Mouse (Mus musculus): Measurements from ENCODE around the gene Psmd7. TPM values are rescaled to one million over a fixed set of nuclear protein-coding genes. Genes with fewer than 3 reads are reported as not detected.
A peak's percentile ranks its signal among the peaks of the same experiment; 100 is the strongest.

Psmd7 gene
- polyA plus RNA-seq, 1 experiment = 187 TPM

- H3ac ChIP-seq (ENCODE audit: control insufficient read depth, insufficient read length) = no peak overlapping the region
- peak overlapping the region; percentile 58 for H3K4me3 ChIP-seq
- peaks cover 14% of the 10 kb centered on the region for H3K36me3 ChIP-seq (ENCODE audit: control insufficient read depth, insufficient read depth)
- no peak for TF ChIP-seq POLR2AphosphoS2 (IDR thresholded peaks at IDR 0.05; ENCODE audit: insufficient read length, low read depth)
- TF ChIP-seq TCF12 (IDR thresholded peaks at IDR 0.05; ENCODE audit: insufficient read depth, poor library complexity, severe bottlenecking) = no peak
- TF ChIP-seq POLR2A (IDR thresholded peaks at IDR 0.05; ENCODE audit: insufficient read length, low read depth) = no peak
- no peak for TF ChIP-seq SRF (IDR thresholded peaks at IDR 0.05; ENCODE audit: control insufficient read depth, insufficient read length, low read depth)
- TF ChIP-seq MYOD1 (IDR thresholded peaks at IDR 0.05; ENCODE audit: control insufficient read depth in 1 of 3, insufficient read length in 2 of 3, low read depth in 2 of 3) = no peak
- TF ChIP-seq CEBPB (IDR thresholded peaks at IDR 0.05; ENCODE audit: insufficient read depth, poor library complexity, severe bottlenecking) = no peak
- TF ChIP-seq USF1 (IDR thresholded peaks at IDR 0.05; ENCODE audit: low read depth) = no peak
- TF ChIP-seq REST (IDR thresholded peaks at IDR 0.05; ENCODE audit: insufficient read depth, insufficient read length) = no peak
- TF ChIP-seq E2F4 (IDR thresholded peaks at IDR 0.05; ENCODE audit: insufficient read depth) = no peak
- TF ChIP-seq MYOG (IDR thresholded peaks at IDR 0.05; ENCODE audit: control insufficient read depth in 1 of 3, insufficient read depth in 1 of 3, insufficient read length in 2 of 3, low read depth in 2 of 3) = no peak
- TF ChIP-seq TCF3 (IDR thresholded peaks at IDR 0.05; ENCODE audit: insufficient read length, low read depth) = no peak
- TF ChIP-seq MAX (IDR thresholded peaks at IDR 0.05; ENCODE audit: low read depth) = no peak
- peak overlapping the region; percentile 70 for H3K4me2 ChIP-seq (ENCODE audit: low read depth)
- no peaks in the 10 kb centered on the region for H3K27me3 ChIP-seq (ENCODE audit: control insufficient read depth, insufficient read depth, insufficient read length)
- peaks cover 33% of the 10 kb centered on the region for H3K79me2 ChIP-seq (ENCODE audit: control insufficient read depth, insufficient read depth)
These were observed 44.1 kb downstream of the Psmd7 start for GRCm38 (mm10) chr8:107544211-107544610.

GRCm38 (mm10) chr8:107543714-107544113, 44.5 kb downstream of the Psmd7 start:
- Histone ChIP-seq H3K4me3 (no peak overlapping the region), H3K4me2 (ENCODE audit: low read depth) (no peak overlapping the region), H3ac (ENCODE audit: control insufficient read depth, insufficient read length) (no peak overlapping the region), H3K36me3 (ENCODE audit: control insufficient read depth, insufficient read depth) (peaks cover 9% of the 10 kb centered on the region), H3K27me3 (ENCODE audit: control insufficient read depth, insufficient read depth, insufficient read length) (no peaks in the 10 kb centered on the region), H3K79me2 (ENCODE audit: control insufficient read depth, insufficient read depth) (peaks cover 33% of the 10 kb centered on the region)
- TF ChIP-seq POLR2AphosphoS2 (IDR thresholded peaks at IDR 0.05; ENCODE audit: insufficient read length, low read depth) (no peak), MYOD1 (IDR thresholded peaks at IDR 0.05; ENCODE audit: control insufficient read depth in 1 of 3, insufficient read length in 2 of 3, low read depth in 2 of 3) (no peak), MYOG (IDR thresholded peaks at IDR 0.05; ENCODE audit: control insufficient read depth in 1 of 3, insufficient read depth in 1 of 3, insufficient read length in 2 of 3, low read depth in 2 of 3) (no peak), MAX (IDR thresholded peaks at IDR 0.05; ENCODE audit: low read depth) (no peak), E2F4 (IDR thresholded peaks at IDR 0.05; ENCODE audit: insufficient read depth) (no peak), USF1 (IDR thresholded peaks at IDR 0.05; ENCODE audit: low read depth) (no peak), SRF (IDR thresholded peaks at IDR 0.05; ENCODE audit: control insufficient read depth, insufficient read length, low read depth) (no peak), TCF12 (IDR thresholded peaks at IDR 0.05; ENCODE audit: insufficient read depth, poor library complexity, severe bottlenecking) (no peak), POLR2A (IDR thresholded peaks at IDR 0.05; ENCODE audit: insufficient read length, low read depth) (no peak), REST (IDR thresholded peaks at IDR 0.05; ENCODE audit: insufficient read depth, insufficient read length) (no peak), CEBPB (IDR thresholded peaks at IDR 0.05; ENCODE audit: insufficient read depth, poor library complexity, severe bottlenecking) (no peak), TCF3 (IDR thresholded peaks at IDR 0.05; ENCODE audit: insufficient read length, low read depth) (no peak)

- Histone ChIP-seq H3K4me2 (ENCODE audit: low read depth) (no peak overlapping the region), H3ac (ENCODE audit: control insufficient read depth, insufficient read length) (no peak overlapping the region), H3K27me3 (ENCODE audit: control insufficient read depth, insufficient read depth, insufficient read length) (no peaks in the 10 kb centered on the region), H3K4me3 (no peak overlapping the region), H3K36me3 (ENCODE audit: control insufficient read depth, insufficient read depth) (no peaks in the 10 kb centered on the region), H3K79me2 (ENCODE audit: control insufficient read depth, insufficient read depth) (peaks cover 18% of the 10 kb centered on the region)
- TF ChIP-seq TCF12 (IDR thresholded peaks at IDR 0.05; ENCODE audit: insufficient read depth, poor library complexity, severe bottlenecking) = no peak
- no peak for TF ChIP-seq MAX (IDR thresholded peaks at IDR 0.05; ENCODE audit: low read depth)
- no peak for TF ChIP-seq TCF3 (IDR thresholded peaks at IDR 0.05; ENCODE audit: insufficient read length, low read depth)
These were observed 46.1 kb downstream of the Psmd7 start for GRCm38 (mm10) chr8:107542151-107542550.

GRCm38 (mm10) chr8:107541369-107541768, 46.9 kb downstream of the Psmd7 start:
- no peak overlapping the region for H3K4me3 ChIP-seq
- H3K4me2 ChIP-seq (ENCODE audit: low read depth) = no peak overlapping the region
- no peak for TF ChIP-seq E2F4 (IDR thresholded peaks at IDR 0.05; ENCODE audit: insufficient read depth)
- no peak for TF ChIP-seq MYOG (IDR thresholded peaks at IDR 0.05; ENCODE audit: control insufficient read depth in 1 of 3, insufficient read depth in 1 of 3, insufficient read length in 2 of 3, low read depth in 2 of 3)
- no peak for TF ChIP-seq POLR2A (IDR thresholded peaks at IDR 0.05; ENCODE audit: insufficient read length, low read depth)
- TF ChIP-seq REST (IDR thresholded peaks at IDR 0.05; ENCODE audit: insufficient read depth, insufficient read length) = no peak
- TF ChIP-seq CEBPB (IDR thresholded peaks at IDR 0.05; ENCODE audit: insufficient read depth, poor library complexity, severe bottlenecking) = no peak
- TF ChIP-seq MYOD1 (IDR thresholded peaks at IDR 0.05; ENCODE audit: control insufficient read depth in 1 of 3, insufficient read length in 2 of 3, low read depth in 2 of 3) = no peak
- TF ChIP-seq POLR2AphosphoS2 (IDR thresholded peaks at IDR 0.05; ENCODE audit: insufficient read length, low read depth) = no peak
- no peak for TF ChIP-seq MAX (IDR thresholded peaks at IDR 0.05; ENCODE audit: low read depth)
- TF ChIP-seq TCF12 (IDR thresholded peaks at IDR 0.05; ENCODE audit: insufficient read depth, poor library complexity, severe bottlenecking) = no peak
- no peak for TF ChIP-seq TCF3 (IDR thresholded peaks at IDR 0.05; ENCODE audit: insufficient read length, low read depth)
- no peak for TF ChIP-seq USF1 (IDR thresholded peaks at IDR 0.05; ENCODE audit: low read depth)
- TF ChIP-seq SRF (IDR thresholded peaks at IDR 0.05; ENCODE audit: control insufficient read depth, insufficient read length, low read depth) = no peak
- H3K79me2 ChIP-seq (ENCODE audit: control insufficient read depth, insufficient read depth) = peaks cover 10% of the 10 kb centered on the region
- no peaks in the 10 kb centered on the region for H3K36me3 ChIP-seq (ENCODE audit: control insufficient read depth, insufficient read depth)
- H3K27me3 ChIP-seq (ENCODE audit: control insufficient read depth, insufficient read depth, insufficient read length) = no peaks in the 10 kb centered on the region
- H3ac ChIP-seq (ENCODE audit: control insufficient read depth, insufficient read length) = no peak overlapping the region

DNA sequence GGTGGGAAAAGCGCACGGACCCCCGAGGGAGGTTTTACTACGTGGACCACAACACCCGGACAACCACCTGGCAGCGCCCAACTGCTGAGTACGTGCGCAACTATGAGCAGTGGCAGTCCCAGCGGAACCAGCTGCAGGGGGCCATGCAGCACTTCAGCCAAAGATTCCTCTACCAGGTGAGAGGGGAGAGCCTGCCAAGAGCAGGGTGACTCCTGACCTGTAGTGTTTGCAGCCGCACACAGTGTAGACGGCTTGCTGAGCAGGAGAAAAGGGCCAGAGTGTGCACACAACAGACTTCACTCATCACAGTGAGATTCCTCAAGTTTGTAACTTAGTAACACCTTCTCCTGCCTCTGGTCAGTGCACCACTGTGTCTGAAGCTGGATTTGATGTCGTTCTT, 47.6 kb downstream of the Psmd7 start:
- Histone ChIP-seq H3K36me3 (ENCODE audit: control insufficient read depth, insufficient read depth) (peaks cover 3% of the 10 kb centered on the region), H3K27me3 (ENCODE audit: control insufficient read depth, insufficient read depth, insufficient read length) (no peaks in the 10 kb centered on the region), H3K4me2 (ENCODE audit: low read depth) (no peak overlapping the region), H3K79me2 (ENCODE audit: control insufficient read depth, insufficient read depth) (peaks cover 3% of the 10 kb centered on the region), H3ac (ENCODE audit: control insufficient read depth, insufficient read length) (no peak overlapping the region), H3K4me3 (no peak overlapping the region)
- no peak for TF ChIP-seq CEBPB (IDR thresholded peaks at IDR 0.05; ENCODE audit: insufficient read depth, poor library complexity, severe bottlenecking)
- TF ChIP-seq REST (IDR thresholded peaks at IDR 0.05; ENCODE audit: insufficient read depth, insufficient read length) = no peak
- TF ChIP-seq MAX (IDR thresholded peaks at IDR 0.05; ENCODE audit: low read depth) = no peak
- TF ChIP-seq SRF (IDR thresholded peaks at IDR 0.05; ENCODE audit: control insufficient read depth, insufficient read length, low read depth) = no peak
- no peak for TF ChIP-seq USF1 (IDR thresholded peaks at IDR 0.05; ENCODE audit: low read depth)
